Mouse (Mus musculus) megakaryocyte, embryonic 14.5 days (primary cell): ENCODE results near the gene Lrrc3.

Experiments used
- FLI1 ChIP-seq: IDR thresholded peaks from 2 replicates; pipeline ENCODE4 v1.6.1; 2012; ENCODE audit warnings: low read length, inconsistent platforms, mixed read lengths
- GATA1 ChIP-seq: IDR thresholded peaks from 3 replicates; pipeline ENCODE4 v1.6.1; 2012; ENCODE audit warnings: mixed read lengths, low read length, inconsistent platforms, borderline replicate concordance

- no peak for TF ChIP-seq GATA1
- no peak for TF ChIP-seq FLI1
Measured at GRCm38 (mm10) chr10:77901871-77902210, 495 bp downstream of the Lrrc3 start.
